13 mouse cellular contexts compared by ENCODE assay signal in genomic region chr8:61341587-61342441, GRCm38 (mm10).
A peak's percentile ranks its signal among the peaks of the same experiment; 100 is the strongest.
DNase-seq lines count a peak whose midpoint lies in the region; ATAC-seq and TF ChIP-seq lines count a peak whose summit lies in the region.
"Had no signal": no experiment of that assay in that cellular context is flagged by ENCODE, and none has a peak within 500 bp of the region (broad histone marks: within the 10 kb centered on the region; RNA-seq: fewer than 3 reads in every experiment).

No protein-coding gene starts in this region.

- no peak for TF ChIP-seq POLR2A in limb, embryonic 14.5 days (IDR thresholded peaks at IDR 0.05; ENCODE audit: borderline replicate concordance, extremely low read depth, insufficient read depth, insufficient read length)

- no peaks in the 10 kb centered on the region for H3K27me3 ChIP-seq in Patski
- no peaks in the 10 kb centered on the region for H3K27me3 ChIP-seq in limb, embryonic 14.5 days (ENCODE audit: control insufficient read depth, insufficient read depth, low read length)
- H3K27me3 ChIP-seq: hindbrain, embryonic 12.5 days; limb, embryonic 12.5 days had no signal

- no peak overlapping the region for H3K27ac ChIP-seq in limb, embryonic 14.5 days (replicated peaks; ENCODE audit: low read depth, low read length)
- H3K27ac ChIP-seq: heart, adult 2 months; hindbrain, embryonic 12.5 days; limb, embryonic 12.5 days had no signal

- no peak for TF ChIP-seq CTCF in Patski (IDR thresholded peaks at IDR 0.05)

- no peak overlapping the region for H3K4me2 ChIP-seq in limb, embryonic 14.5 days (replicated peaks; ENCODE audit: low read depth, low read length, severe bottlenecking)
- H3K4me2 ChIP-seq: hindbrain, embryonic 12.5 days; limb, embryonic 12.5 days had no signal

- peak; percentile 36 for DNase-seq in kidney, adult 9 months
- no peak for DNase-seq in kidney, postnatal 4 days
- peak; percentile 41 for DNase-seq in 3T3-L1 (ENCODE audit: low read depth, low spot score)
- no peak for DNase-seq in Patski (ENCODE audit: low read depth, low spot score)
- peak; percentile 18 for DNase-seq in limb, embryonic 14.5 days (ENCODE audit: low spot score)
- DNase-seq in frontal cortex, postnatal 10 days (ENCODE audit: low spot score in 2 of 2), result no peak
- no peak for DNase-seq in left cerebral cortex, postnatal 36 days (ENCODE audit: low spot score in 2 of 2)
- DNase-seq: adrenal gland, postnatal 14 days; heart, adult 2 months; lung, adult 2 months had no signal

- ATAC-seq in Patski, result peak; percentile 32
- no peak for ATAC-seq in limb, embryonic 14.5 days (ENCODE audit: low FRiP score, low read depth)

- WGBS in limb, embryonic 14.5 days, result 80% methylated on average over 12 of the region's 12 CpGs

- no peak overlapping the region for H3K9ac ChIP-seq in limb, embryonic 14.5 days (ENCODE audit: low read depth, low read length, severe bottlenecking)
- H3K9ac ChIP-seq: hindbrain, embryonic 12.5 days; limb, embryonic 12.5 days had no signal

- intact Hi-C loops in left cerebral cortex, postnatal 36 days (cut with DNase I), result no loop called here

- peaks cover 19% of the 10 kb centered on the region for H3K4me1 ChIP-seq in limb, embryonic 14.5 days (ENCODE audit: control insufficient read depth, insufficient read depth, low read length)

- no peaks in the 10 kb centered on the region for H3K36me3 ChIP-seq in limb, embryonic 14.5 days (ENCODE audit: control insufficient read depth, insufficient read depth, low read length)
- H3K36me3 ChIP-seq: hindbrain, embryonic 12.5 days; limb, embryonic 12.5 days had no signal

- H3K4me3 ChIP-seq in limb, embryonic 14.5 days (replicated peaks; ENCODE audit: low read length), result no peak overlapping the region
- H3K4me3 ChIP-seq: erythroblast, embryonic 14.5 days; heart, adult 2 months; hindbrain, embryonic 12.5 days; limb, embryonic 12.5 days had no signal

- CTCF ChIA-PET in Patski (lab: Charles Lee), result interaction anchor here (0.8 to 2.3 kb wide), 4 partner anchors 9 to 45 kb away, joined by 3 to 9 read pairs (median 3); no protein-coding TSS in a partner anchor

- H3K9me3 ChIP-seq in limb, embryonic 14.5 days (ENCODE audit: control insufficient read depth, low read length), result no peaks in the 10 kb centered on the region
- H3K9me3 ChIP-seq: hindbrain, embryonic 12.5 days; limb, embryonic 12.5 days had no signal

- POLR2A ChIA-PET in Patski (lab: Charles Lee), result interaction anchor here (1.3 to 1.5 kb wide), 3 partner anchors 9 to 37 kb away, joined by 3 to 4 read pairs (median 3); no protein-coding TSS in a partner anchor

- in situ Hi-C loops in Patski (cut with MboI; ENCODE audit: low pct_unique_long_range_greater_than_20kb), result loop anchor here (5.0 kb wide), 1 partner anchor 65 kb away; no protein-coding TSS in a partner anchor

Comparison
In these comparisons a context has a peak if more than half of its experiments do, and no peak if none do; other contexts are left out.
1. DNase-seq: peak in kidney, adult 9 months (single experiment), 3T3-L1 (single experiment) and limb, embryonic 14.5 days (single experiment); none in kidney, postnatal 4 days (0 of 2), Patski (single experiment), frontal cortex, postnatal 10 days (0 of 2) and left cerebral cortex, postnatal 36 days (0 of 2).